Mouse (Mus musculus) thymus, adult 2 months (tissue): ENCODE data around the gene Hk3.

ENCODE experiments used
- CTCF ChIP-seq: fragments of 200-500 bp; IDR thresholded peaks from 2 replicates; pipeline ENCODE4 v1.5.1; 2012; ENCODE audit warnings: mild to moderate bottlenecking, control low read depth, low read length, moderate library complexity, borderline replicate concordance; ENCODE audit not compliant: control insufficient read depth, poor library complexity, insufficient read depth; ENCODE audit errors: extremely low read depth
- POLR2A ChIP-seq: fragments of 200-500 bp; IDR thresholded peaks from 2 replicates; pipeline ENCODE4 v1.6.1; 2012; ENCODE audit warnings: mild to moderate bottlenecking, low read length, control low read depth, moderate library complexity; ENCODE audit not compliant: control insufficient read depth, poor library complexity, insufficient read depth; ENCODE audit errors: extremely low read depth

DNA sequence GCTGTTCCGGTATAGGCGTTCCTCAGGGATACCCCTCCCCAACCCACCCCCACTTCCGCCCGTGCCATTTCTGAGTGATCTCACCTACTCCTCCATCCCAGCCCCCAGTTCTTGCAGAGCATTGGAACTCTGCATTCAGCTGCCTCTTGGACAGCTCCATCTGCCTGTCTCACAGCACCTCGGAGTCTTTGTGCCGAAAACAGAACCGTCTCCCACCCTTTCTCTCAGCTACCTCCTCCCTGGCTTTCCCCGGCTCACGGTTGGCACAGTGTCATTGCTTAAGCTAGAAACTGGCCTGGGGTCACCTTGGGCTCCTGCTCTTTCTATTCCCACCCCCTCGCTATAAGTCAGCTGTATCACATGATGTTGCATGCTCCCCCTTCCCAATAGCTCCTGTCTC is 20.8 kb downstream of the Hk3 start:
- no peak for TF ChIP-seq POLR2A
- no peak for TF ChIP-seq CTCF
